Mouse (Mus musculus): ENCODE measurements around the gene Zfp189. TPM values are rescaled to one million over a fixed set of nuclear protein-coding genes. Genes with fewer than 3 reads are reported as not detected.
A peak's percentile ranks its signal among the peaks of the same experiment; 100 is the strongest.
"Not testable (repeated sequence)": the region's sequence is repeated elsewhere in the genome, so short reads cannot be mapped to it uniquely, and the experiment has no call there.

Gene Zfp189
- total RNA-seq (2017): 7.8 and 10.4 TPM in 2 replicates

DNA sequence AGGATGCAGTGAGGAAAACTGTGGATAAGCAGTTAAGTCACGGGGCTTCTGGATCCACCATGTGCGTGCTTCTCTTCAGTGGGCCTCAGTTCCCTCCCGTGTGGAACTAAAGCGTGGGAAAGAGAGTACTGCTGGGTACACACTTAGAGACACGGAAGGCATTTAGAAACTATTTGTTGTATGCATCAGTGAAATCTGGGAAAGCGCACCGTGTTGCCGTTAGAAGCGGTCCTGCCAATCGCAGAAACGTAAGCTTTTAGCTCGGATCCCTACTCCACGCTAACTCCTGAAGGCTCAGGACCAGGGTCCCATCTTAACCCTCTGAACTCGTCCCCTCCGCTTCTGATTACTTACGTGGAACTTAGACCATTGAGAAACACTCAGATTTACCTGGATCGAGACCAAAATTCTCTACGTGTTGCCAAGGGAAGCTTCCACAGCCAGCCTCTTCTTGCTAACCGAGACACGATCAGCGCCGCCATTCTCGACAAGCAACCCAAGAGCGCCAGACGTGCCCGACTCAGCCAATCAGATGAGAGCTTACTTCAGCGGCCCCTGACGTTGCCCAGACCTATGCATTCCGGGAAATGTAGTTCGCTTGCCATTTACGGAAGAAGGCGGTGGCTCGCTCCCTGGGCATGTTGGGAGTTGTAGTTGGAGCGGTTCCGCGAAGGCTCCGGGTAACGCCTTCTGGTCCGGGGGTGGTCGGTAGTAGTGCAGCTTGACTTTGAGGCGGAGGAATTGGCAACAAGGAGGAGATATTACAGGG is at the start of gene Zfp189, which contains the start of gene Mrpl50:
Gene Zfp189 (plus strand): TSS at position 605 of the 769 bp plus-strand sequence.
Gene Mrpl50 (minus strand): TSS at position 522 of the 769 bp plus-strand sequence.
- peak; percentile 99 for ATAC-seq (replicated peaks in 1 of 2; ENCODE audit: insufficient read depth in 1 of 2, low FRiP score in 2 of 2, low TSS enrichment in 1 of 2, low read depth in 1 of 2, poor library complexity in 2 of 2, severe bottlenecking in 2 of 2)

DNA sequence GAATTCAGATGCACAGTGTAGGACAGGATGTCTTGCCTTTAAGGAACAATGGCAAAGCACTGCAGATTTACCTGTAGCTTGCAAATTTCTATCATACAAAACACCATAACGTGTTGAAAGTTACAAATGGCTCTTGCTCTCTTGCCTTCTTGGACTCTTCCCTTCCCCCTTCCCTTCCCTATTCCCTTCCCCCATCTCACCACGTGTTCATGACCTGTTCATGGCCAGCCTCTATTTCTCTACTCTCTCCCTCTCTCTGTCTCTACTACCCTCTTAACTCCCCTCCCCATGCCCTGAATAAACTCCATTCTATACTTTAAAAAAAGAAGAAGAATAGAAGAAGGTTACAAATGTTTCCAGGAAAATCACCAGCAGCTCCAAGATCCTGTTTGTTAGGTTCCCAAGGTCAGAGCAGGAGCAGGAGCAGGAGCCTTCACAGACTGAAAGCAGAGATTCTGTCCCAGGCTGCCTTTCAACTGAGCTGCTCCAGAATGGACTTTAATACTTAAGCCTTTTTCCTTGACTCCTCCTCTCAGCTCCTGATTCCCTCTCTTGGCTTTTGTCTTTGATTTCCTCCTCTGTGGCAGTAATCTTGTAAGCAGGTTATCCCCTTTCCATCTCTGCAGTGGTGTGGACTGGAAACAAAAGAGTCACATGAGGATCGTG is 47.4 kb upstream of the Zfp189 start, which contains the start of gene Acnat1:
Gene Acnat1 (minus strand): TSS at position 478 of the 666 bp plus-strand sequence.
- no peak for ATAC-seq (replicated peaks in 1 of 2; ENCODE audit: insufficient read depth in 1 of 2, low FRiP score in 2 of 2, low TSS enrichment in 1 of 2, low read depth in 1 of 2, poor library complexity in 2 of 2, severe bottlenecking in 2 of 2)

DNA sequence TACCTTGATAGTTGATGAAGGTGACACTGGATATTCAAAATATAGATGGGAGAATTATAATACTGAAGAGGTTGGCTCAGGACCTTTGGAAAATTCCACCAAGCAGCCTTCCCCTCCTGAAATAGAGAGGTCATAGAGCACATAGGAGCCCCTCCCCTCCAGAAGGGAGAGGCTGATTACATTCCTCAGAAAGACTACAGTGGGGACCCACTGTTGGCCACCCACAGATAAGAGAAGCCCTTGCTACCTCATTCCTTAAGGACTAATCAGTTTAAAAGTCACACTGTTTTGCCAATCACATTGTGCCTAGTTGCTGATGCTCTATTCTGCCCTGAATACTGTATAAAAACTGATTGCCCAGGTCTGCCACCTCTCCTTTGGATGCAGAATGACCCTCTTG is 46.4 kb upstream of the Zfp189 start:
- ATAC-seq (replicated peaks in 1 of 2; ENCODE audit: insufficient read depth in 1 of 2, low FRiP score in 2 of 2, low TSS enrichment in 1 of 2, low read depth in 1 of 2, poor library complexity in 2 of 2, severe bottlenecking in 2 of 2): no peak

DNA sequence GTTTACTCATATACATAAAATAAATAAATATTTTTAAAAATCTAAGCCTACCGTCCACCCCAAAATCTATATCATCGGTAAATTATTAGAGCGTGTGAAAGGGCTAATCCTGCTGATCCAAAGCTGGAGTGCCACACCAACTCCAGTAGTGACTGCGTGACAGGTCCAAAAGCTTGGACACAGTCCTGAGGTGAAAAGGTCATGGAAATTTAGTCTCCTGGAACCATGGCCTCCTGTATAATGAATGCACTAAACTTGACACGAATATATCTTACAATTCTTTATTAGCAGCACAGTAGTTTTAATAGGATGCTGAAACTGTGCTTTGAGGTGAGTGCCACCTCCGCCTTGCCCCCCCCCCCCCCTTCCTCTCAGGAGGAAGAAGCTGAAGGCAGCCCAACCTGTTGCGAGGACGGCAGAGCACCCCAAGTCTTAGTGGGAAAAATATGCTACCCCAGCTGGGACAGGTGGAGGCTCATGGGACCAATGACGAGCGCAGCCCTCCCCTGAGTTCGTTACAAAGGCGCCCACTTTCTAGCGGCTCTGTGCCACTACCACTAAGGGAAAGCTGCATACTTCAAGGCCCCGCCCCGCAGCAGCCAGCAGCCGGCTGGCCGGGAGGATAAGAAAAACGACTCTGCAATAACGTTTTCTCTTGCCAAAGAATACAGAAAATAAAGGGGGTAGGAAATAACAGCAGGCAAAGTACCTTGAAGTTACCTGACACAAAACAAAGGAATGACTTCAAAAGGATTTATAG is 42.7 kb upstream of the Zfp189 start:
- peak; percentile 95 to 98 for ATAC-seq (replicated peaks in 1 of 2; ENCODE audit: insufficient read depth in 1 of 2, low FRiP score in 2 of 2, low TSS enrichment in 1 of 2, low read depth in 1 of 2, poor library complexity in 2 of 2, severe bottlenecking in 2 of 2)

DNA sequence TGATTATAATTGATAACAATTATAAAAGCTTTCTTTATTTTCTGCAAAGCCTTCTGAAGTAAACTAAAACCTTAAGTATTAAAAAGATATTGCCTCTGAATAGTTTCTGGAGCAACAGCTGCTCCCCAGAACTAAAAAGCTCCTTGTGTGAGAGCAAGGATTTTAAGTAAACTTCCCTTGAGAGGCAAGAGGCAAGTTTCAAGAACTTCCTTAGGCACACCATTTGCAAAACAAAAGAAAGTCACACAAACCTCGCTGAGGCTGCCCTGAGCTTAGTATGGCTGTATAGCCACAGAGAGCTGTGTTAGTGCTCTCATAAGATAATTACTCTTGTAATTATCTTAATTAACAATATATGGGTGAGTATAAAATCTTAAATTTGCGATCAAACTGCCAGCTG is 41.9 kb upstream of the Zfp189 start:
- ATAC-seq (replicated peaks in 1 of 2; ENCODE audit: insufficient read depth in 1 of 2, low FRiP score in 2 of 2, low TSS enrichment in 1 of 2, low read depth in 1 of 2, poor library complexity in 2 of 2, severe bottlenecking in 2 of 2): not testable (repeated sequence)

DNA sequence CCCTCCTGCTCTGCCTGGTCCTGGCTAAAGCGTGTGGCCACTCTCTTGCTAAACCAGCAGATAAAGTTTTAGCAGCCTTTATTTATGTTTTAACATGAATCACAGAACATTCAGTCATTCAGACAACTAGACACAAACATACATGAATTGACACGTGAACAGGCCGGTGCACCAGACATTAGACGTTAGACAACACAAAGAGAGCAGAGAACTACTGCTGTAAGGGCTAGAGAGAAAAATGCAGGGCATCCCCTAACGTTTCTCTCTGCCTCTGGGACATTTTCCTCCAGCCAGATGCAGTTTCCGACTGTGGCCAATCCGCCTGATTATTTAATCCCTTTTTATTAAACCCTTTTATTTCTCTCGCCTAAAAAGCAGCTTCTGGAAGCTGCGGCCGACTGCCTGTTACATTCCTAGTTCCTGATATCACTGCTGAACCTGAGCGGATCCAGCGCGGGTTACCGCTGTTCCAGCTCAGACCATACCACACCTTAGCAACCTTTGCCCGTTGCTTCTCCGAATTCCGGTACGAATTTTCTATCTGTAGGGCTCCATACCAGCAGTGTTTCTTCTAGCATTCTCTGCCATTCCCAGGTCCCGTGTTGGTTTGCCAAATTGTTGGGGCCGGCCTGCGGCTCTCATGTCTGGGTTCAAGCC is 40.7 kb upstream of the Zfp189 start:
- no peak for ATAC-seq (replicated peaks in 1 of 2; ENCODE audit: insufficient read depth in 1 of 2, low FRiP score in 2 of 2, low TSS enrichment in 1 of 2, low read depth in 1 of 2, poor library complexity in 2 of 2, severe bottlenecking in 2 of 2)

DNA sequence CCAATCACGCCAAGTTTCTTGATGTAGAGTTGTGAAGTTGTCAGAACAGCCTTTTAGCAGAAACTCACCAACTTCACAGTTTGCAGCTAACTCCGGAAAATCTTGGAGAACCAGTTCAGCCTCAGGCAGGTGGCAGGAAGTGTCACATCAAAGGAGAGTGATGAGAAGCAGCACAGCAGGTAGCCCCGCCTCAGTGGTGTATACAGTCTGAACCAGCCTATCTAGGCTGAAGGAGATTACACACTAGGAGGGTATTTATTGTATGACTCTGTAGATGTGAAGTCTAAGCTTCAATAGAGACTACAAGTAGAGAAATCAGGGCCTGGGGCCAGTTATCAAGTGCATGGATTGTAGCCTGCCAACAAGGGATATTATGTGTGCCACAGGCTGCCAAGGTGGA is 40.1 kb upstream of the Zfp189 start:
- no peak for ATAC-seq (replicated peaks in 1 of 2; ENCODE audit: insufficient read depth in 1 of 2, low FRiP score in 2 of 2, low TSS enrichment in 1 of 2, low read depth in 1 of 2, poor library complexity in 2 of 2, severe bottlenecking in 2 of 2)

DNA sequence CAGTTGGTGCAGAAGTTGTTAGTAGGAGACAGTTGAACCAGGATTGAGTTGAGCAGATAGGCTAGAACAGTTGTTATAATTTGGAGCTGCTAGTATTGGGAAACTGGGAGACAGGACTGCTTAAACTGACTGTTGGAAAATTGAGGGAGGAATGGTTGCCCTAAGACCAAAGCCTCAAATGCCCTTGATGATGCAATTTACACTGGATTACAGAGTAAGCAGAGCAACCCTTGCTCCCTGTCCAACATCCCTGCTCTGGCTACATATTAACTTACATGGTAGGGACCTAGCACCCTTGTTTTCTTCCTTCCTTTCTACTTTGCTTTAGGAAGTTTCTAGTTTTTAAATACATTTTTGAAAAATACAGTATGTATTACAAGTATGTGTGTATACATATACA is 35.5 kb upstream of the Zfp189 start:
- no peak for ATAC-seq (replicated peaks in 1 of 2; ENCODE audit: insufficient read depth in 1 of 2, low FRiP score in 2 of 2, low TSS enrichment in 1 of 2, low read depth in 1 of 2, poor library complexity in 2 of 2, severe bottlenecking in 2 of 2)

DNA sequence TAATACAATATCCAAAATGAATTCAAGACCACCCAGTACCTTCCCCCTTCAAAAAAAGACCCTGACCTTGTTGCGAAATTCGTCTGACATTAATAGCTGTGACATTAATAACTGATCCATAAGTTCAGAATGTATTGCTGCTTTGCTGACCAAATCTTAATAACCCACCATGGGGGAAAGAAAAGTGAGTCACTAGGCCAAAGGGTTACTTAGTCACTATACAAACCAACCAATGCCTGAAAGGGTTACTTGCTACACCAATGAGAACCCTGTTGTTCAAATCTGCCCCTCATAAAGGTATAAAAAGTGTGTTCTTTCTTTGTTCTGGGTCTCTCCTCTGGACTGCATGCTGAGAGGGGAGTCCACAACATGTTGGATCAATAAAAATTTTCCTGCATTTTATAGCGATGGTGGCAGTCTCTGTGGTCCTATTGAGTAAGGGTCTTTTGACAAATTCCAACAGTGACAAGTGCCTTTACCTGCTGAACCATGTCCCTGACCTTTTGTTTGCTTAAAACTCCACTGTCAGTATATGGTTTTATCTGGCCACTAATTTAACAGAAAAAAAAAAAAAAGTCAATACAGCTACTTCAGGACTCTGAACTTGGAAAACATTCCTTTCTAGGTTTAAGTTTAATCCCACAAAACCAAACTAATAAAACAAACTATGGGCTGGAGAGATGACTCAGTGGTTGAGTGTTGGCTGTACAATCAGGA is 34.9 kb upstream of the Zfp189 start:
- ATAC-seq (replicated peaks in 1 of 2; ENCODE audit: insufficient read depth in 1 of 2, low FRiP score in 2 of 2, low TSS enrichment in 1 of 2, low read depth in 1 of 2, poor library complexity in 2 of 2, severe bottlenecking in 2 of 2): not testable (repeated sequence)

DNA sequence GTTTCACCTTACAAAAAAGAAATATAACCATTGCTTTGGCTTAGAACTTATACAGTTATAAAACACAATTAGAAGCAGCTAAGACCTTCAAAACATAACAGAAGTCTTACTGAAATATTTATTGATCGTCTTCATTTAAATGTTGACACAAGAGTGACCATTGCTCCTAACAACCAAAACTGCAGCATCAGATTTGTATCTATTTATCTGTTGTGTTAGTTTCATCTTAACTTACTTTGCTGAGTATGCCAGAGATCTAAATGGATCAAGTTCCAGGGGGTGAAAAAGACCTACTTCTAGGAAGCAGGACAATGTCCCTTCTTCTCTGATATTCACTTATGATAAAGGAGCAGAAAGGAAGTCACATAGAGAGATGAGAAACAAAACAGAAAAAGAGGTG is 17.4 kb upstream of the Zfp189 start:
- ATAC-seq (replicated peaks in 1 of 2; ENCODE audit: insufficient read depth in 1 of 2, low FRiP score in 2 of 2, low TSS enrichment in 1 of 2, low read depth in 1 of 2, poor library complexity in 2 of 2, severe bottlenecking in 2 of 2): no peak

DNA sequence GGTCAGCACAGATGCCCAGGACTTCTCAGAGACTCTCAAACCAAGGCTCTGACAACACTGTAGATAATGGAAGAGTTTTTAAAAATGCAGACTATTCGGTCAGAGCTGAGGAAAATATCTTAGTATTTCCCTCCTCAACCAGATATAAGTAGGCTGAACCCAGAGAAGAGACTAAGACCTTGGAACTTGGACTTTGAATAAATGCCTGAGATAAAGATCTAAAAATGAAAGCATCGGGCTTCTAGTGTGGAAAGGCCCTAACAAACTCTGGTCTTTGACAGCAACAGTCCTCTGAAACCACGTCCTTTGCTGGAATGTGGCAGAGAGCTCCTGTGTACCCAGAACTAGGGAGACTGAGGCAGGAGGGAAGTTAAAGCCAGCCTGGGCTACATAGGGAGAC is 14.6 kb upstream of the Zfp189 start, which contains the start of gene Baat:
Gene Baat (minus strand): TSS at position 172 of the 400 bp plus-strand sequence.
- no peak for ATAC-seq (replicated peaks in 1 of 2; ENCODE audit: insufficient read depth in 1 of 2, low FRiP score in 2 of 2, low TSS enrichment in 1 of 2, low read depth in 1 of 2, poor library complexity in 2 of 2, severe bottlenecking in 2 of 2)

DNA sequence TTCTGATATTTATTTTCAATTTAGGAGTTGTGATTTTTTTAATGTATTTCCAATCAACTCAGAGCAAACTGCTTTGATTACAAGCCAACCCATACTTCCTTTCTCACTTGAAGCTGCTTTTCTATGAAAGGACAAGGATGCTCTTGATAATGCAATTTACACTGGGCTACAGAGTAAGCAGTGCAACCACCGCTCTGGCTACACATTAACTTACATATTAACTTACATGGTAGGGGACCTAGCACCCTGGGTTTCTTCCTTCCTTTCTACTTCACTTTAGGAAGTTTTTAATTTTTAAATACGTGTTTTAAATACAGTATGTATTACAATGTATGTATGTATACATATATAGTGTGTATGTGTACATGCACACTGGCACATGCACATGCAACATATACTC is 11.8 kb upstream of the Zfp189 start:
- ATAC-seq (replicated peaks in 1 of 2; ENCODE audit: insufficient read depth in 1 of 2, low FRiP score in 2 of 2, low TSS enrichment in 1 of 2, low read depth in 1 of 2, poor library complexity in 2 of 2, severe bottlenecking in 2 of 2): no peak

DNA sequence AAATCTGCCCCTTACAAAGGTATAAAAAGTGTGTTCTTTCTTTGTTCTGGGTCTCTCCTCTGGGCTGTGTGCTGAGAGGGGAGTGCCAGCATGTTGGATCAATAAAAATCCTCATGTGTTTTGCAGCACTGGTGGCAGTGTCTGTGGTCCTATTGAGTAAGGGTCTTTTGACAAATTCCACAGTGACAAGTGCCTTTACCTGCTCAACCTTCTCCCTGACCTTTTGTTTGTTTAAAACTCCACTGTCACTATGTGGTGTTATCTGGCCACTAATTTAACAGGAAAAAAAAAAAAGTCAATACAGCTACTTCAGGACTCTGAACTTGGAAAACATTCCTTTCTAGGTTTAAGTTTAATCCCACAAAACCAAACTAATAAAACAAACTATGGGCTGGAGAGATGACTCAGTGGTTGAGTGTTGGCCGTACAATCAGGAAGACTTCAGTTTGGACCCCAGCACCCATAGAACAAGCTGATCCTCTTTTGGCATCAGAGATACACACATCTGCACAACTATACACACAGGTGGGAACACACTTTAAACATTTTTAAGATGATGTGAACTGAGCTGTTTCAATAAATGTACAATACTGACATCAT is 10.6 kb upstream of the Zfp189 start:
- not testable (repeated sequence) for ATAC-seq (replicated peaks in 1 of 2; ENCODE audit: insufficient read depth in 1 of 2, low FRiP score in 2 of 2, low TSS enrichment in 1 of 2, low read depth in 1 of 2, poor library complexity in 2 of 2, severe bottlenecking in 2 of 2)

DNA sequence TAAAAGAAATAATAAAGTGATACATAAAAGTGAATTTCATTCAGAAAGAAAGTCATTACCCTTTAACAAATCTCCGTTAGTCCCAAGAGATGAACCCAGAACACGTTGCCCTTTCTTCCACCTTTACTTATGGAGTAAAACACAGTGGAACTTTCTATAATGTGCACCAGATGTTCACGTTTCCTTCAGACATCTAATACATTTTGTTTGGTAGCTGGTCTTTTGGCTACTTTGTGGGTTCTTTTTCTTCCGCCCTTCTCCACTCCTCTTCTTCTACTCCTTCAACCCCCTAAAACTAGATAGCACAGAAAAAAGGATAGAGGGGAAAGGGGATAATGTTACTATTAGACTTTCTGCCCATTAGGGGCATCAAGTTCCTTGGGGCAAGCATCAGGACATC is 8.3 kb upstream of the Zfp189 start:
- ATAC-seq (replicated peaks in 1 of 2; ENCODE audit: insufficient read depth in 1 of 2, low FRiP score in 2 of 2, low TSS enrichment in 1 of 2, low read depth in 1 of 2, poor library complexity in 2 of 2, severe bottlenecking in 2 of 2): no peak

DNA sequence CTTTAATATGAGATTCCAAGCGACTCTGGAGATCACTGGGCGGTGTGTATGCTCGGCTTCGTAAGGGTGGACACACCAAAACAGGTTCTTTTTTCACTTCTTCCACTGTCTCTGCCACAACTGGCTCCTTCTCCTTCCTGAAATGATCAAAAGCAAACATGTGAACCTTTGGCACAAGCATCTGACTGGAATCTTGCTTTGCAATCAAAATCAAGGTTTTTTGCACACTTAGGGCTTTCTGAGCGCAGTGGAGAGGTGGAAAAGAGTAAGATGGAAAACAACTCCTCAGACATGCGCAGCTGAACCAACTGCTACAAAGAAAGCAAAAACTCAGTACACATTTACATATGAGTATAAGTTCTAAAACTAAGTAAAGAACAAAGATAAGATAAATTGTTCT is 6.5 kb upstream of the Zfp189 start:
- no peak for ATAC-seq (replicated peaks in 1 of 2; ENCODE audit: insufficient read depth in 1 of 2, low FRiP score in 2 of 2, low TSS enrichment in 1 of 2, low read depth in 1 of 2, poor library complexity in 2 of 2, severe bottlenecking in 2 of 2)

DNA sequence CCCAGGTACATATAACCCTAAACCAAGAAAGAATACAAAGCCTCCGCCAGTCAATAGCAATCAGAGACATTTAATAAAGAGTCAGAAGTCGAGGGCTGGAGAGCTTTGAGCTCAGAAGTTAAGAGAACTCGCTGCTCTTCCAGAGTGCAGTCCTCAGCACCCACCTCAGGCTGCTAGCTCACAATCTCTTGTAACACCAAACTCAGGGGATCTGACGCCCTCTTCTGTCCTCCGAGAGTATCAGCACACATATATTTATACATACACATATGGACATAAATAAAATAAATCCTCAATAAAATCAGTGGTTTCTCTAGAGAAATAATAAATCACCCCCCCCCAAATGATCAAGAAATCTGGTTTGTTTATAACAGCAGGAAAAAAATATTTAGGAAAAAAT is 1.5 kb upstream of the Zfp189 start:
- ATAC-seq (replicated peaks in 1 of 2; ENCODE audit: insufficient read depth in 1 of 2, low FRiP score in 2 of 2, low TSS enrichment in 1 of 2, low read depth in 1 of 2, poor library complexity in 2 of 2, severe bottlenecking in 2 of 2): no peak

DNA sequence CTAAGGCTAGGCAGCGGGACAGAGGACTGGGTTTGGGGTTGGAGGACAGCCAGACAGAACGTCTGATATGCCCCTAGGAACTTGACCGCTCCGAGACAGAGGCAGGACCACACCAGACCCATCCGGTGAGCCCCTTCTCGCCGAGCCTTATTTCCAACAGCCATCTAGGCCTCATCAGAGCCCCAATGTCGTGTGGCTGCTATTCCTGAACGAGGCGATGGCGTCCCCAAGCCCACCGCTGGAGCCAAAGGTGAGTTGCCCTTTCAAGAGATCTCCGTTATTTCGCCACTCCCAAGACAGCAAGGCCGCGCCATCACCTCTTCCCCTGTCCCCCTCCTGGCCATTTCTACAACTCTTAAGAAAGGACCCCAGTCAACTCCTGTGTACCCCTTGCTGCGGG is 370 bp downstream of the Zfp189 start:
- peak; percentile 15 to 43 for ATAC-seq (replicated peaks in 1 of 2; ENCODE audit: insufficient read depth in 1 of 2, low FRiP score in 2 of 2, low TSS enrichment in 1 of 2, low read depth in 1 of 2, poor library complexity in 2 of 2, severe bottlenecking in 2 of 2)
